23 mouse cellular contexts compared by ENCODE assay signal in genomic region chr7:82417053-82417452, GRCm38 (mm10).
"Had no signal": no experiment of that assay in that cellular context is flagged by ENCODE, and none has a peak within 500 bp of the region (broad histone marks: within the 10 kb centered on the region; RNA-seq: fewer than 3 reads in every experiment).

No protein-coding gene starts in this region.

- H3K27me3 ChIP-seq: heart, embryonic 12.5 days; hindbrain, embryonic 13.5 days; hindbrain, embryonic 15.5 days; kidney, embryonic 15.5 days; limb, embryonic 13.5 days; limb, embryonic 15.5 days had no signal

- H3K9me3 ChIP-seq: heart, embryonic 10.5 days; heart, embryonic 12.5 days; hindbrain, embryonic 13.5 days; hindbrain, embryonic 15.5 days; kidney, embryonic 15.5 days; limb, embryonic 13.5 days; limb, embryonic 15.5 days had no signal

- H3K36me3 ChIP-seq: heart, embryonic 10.5 days; heart, embryonic 12.5 days; hindbrain, embryonic 13.5 days; hindbrain, embryonic 15.5 days; kidney, embryonic 15.5 days; limb, embryonic 13.5 days; limb, embryonic 15.5 days had no signal

- H3K9ac ChIP-seq: heart, embryonic 12.5 days; hindbrain, embryonic 13.5 days; hindbrain, embryonic 15.5 days; kidney, embryonic 15.5 days; limb, embryonic 13.5 days; limb, embryonic 15.5 days had no signal

- H3K4me1 ChIP-seq: hindbrain, embryonic 13.5 days; hindbrain, embryonic 15.5 days; kidney, embryonic 15.5 days had no signal

- H3K4me2 ChIP-seq: heart, embryonic 12.5 days; hindbrain, embryonic 13.5 days; hindbrain, embryonic 15.5 days; kidney, embryonic 15.5 days; limb, embryonic 13.5 days; limb, embryonic 15.5 days had no signal

- H3K4me3 ChIP-seq: heart, embryonic 10.5 days; heart, embryonic 12.5 days; hindbrain, embryonic 13.5 days; hindbrain, embryonic 15.5 days; kidney, embryonic 15.5 days; limb, embryonic 13.5 days; limb, embryonic 15.5 days had no signal

- ATAC-seq: hindbrain, postnatal 0 days; intestine, embryonic 16.5 days had no signal

- DNase-seq: gastrocnemius, postnatal 14 days; gastrocnemius, postnatal 36 days; heart, adult 18-20 months; heart, postnatal 10 days; heart, postnatal 36 days; kidney, adult 11 months; kidney, adult 2 months; kidney, adult 9 months; kidney, postnatal 14 days; kidney, postnatal 36 days; layer of hippocampus, adult 9-11 months; layer of hippocampus, postnatal 36 days; left cerebral cortex, postnatal 4 days had no signal

- H3K27ac ChIP-seq: heart, embryonic 10.5 days; hindbrain, embryonic 13.5 days; hindbrain, embryonic 15.5 days; hindbrain, postnatal 0 days; kidney, embryonic 15.5 days; kidney, postnatal 0 days; limb, embryonic 13.5 days; limb, embryonic 15.5 days had no signal
